Mouse (Mus musculus) neural tube, embryonic 12.5 days (tissue): ENCODE data around the gene Pdx1. TPM values are rescaled to one million over a fixed set of nuclear protein-coding genes. Genes with fewer than 3 reads are reported as not detected.

Source experiments
- ATAC-seq: fragments of 200-750 bp; cut with Nextera tagmentation; 2 replicates; pipeline ENCODE4 v1.8.0; 2017; ENCODE audit warnings: low read depth, mild to moderate bottlenecking, moderate TSS enrichment, moderate library complexity; ENCODE audit not compliant: low FRiP score
- H3K27ac ChIP-seq: fragments of 300-500 bp; sonication (generic); 2 replicates; pipeline ENCODE4 v1.5.1; 2016
- H3K27me3 ChIP-seq: fragments of 300-500 bp; sonication (generic); replicated peaks from 2 replicates; pipeline ENCODE4 v1.6.1; 2016; ENCODE audit warnings: mild to moderate bottlenecking
- H3K36me3 ChIP-seq: fragments of 300-500 bp; sonication (generic); 2 replicates; pipeline ENCODE4 v1.6.1; 2016; ENCODE audit warnings: mild to moderate bottlenecking
- H3K4me1 ChIP-seq: fragments of 300-500 bp; sonication (generic); 2 replicates; pipeline ENCODE4 v1.6.1; 2016
- H3K4me2 ChIP-seq: fragments of 300-500 bp; sonication (generic); replicated peaks from 2 replicates; pipeline ENCODE4 v1.6.1; 2016; ENCODE audit warnings: mild to moderate bottlenecking
- H3K4me3 ChIP-seq: fragments of 300-500 bp; sonication (generic); 2 replicates; pipeline ENCODE4 v1.5.1; 2016
- H3K9ac ChIP-seq: fragments of 300-500 bp; sonication (generic); 2 replicates; pipeline ENCODE4 v1.6.1; 2016; ENCODE audit warnings: mild to moderate bottlenecking
- H3K9me3 ChIP-seq: fragments of 300-500 bp; sonication (generic); 2 replicates; pipeline ENCODE4 v1.6.1; 2016; ENCODE audit warnings: mild to moderate bottlenecking
- WGBS: fragments of 180-500 bp; shearing (Covaris S2); methylation state at CpG from one replicate; pipeline ENCODE4 v1.1.7; 2016; 5-methylcytosine and 5-hydroxymethylcytosine counted together
- polyA plus RNA-seq: library from polyadenylated mRNA; unstranded; fragments of >200 nt; fragmentation: Nextera tagmentation; extraction: Ambion mirVana; gene quantifications from 2 replicates; pipeline ENCODE4 v1.2.1, GENCODE M21; 2016

The Pdx1 gene
- polyA plus RNA-seq, 1 experiment from 2014 or later, result not detected

DNA sequence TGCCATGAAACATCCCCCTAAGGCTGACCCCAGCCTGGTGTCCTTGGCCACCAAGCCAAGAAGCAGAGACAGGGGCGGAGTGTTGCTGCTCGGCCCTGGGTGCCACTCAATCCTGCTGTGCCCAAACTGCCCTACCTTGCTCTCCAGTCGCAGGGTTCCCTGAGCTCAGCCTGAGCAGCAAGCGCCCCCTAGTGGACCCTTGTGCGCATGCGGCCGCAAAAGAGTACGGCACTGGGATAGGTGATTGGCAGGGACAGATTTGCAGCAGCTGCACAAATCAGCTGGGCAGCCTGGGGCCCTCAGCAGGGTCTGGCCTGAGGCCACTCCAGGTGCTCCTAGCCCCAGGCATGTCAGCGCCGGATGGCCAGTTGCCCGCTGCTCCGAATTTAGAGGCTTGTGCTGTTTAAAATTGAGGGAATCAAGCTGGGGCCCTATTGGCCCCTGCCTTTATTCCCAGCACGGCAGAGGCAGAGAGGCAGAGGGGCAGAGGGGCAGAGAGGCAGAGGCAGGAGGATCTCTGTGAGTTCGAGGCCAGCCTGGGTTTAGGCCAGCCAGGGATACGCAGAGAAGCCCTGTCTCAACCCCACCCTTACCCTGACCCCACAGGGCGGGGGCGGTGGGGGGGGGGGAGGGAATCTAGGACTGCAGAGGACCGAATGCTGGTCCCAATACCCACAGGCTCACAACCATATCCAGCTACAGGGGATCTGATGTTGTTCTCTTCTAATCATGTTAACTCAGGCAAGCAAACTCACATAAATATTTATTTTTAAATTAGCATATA lies 23.6 kb downstream of the Pdx1 start:
- Histone ChIP-seq H3K4me2 (no peak overlapping the region), H3K4me3 (no peak overlapping the region), H3K27ac (no peak overlapping the region), H3K36me3 (no peaks in the 10 kb centered on the region), H3K9ac (no peak overlapping the region), H3K9me3 (no peaks in the 10 kb centered on the region), H3K27me3 (peaks cover 47% of the 10 kb centered on the region), H3K4me1 (no peaks in the 10 kb centered on the region)
- peak; percentile 85 for ATAC-seq
- WGBS, result 21% methylated on average over 18 of the region's 18 CpGs

DNA sequence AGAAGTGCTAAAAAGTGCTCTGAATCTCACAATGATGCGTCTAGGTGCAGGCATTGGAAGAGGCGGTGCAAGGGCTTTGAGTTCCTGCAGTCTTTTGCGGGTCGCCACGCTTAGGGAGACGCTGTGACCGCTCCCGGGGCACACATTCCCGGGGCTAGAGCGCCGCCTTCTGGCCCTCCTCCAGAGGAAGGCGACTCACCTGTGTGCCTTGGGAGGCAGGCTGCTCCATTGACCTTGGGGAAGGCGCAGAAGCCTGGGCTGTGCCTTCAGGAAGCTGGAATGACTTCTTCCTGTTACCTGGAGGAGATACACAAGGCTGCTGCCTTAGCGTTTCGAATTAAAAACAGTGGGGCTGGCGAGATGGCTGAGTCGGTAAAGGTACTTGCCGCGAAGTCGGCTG lies 24.4 kb downstream of the Pdx1 start:
- no peak overlapping the region for H3K4me3 ChIP-seq
- no peaks in the 10 kb centered on the region for H3K36me3 ChIP-seq
- no peak overlapping the region for H3K9ac ChIP-seq
- no peak overlapping the region for H3K27ac ChIP-seq
- no peak overlapping the region for H3K4me2 ChIP-seq
- H3K9me3 ChIP-seq, result no peaks in the 10 kb centered on the region
- peaks cover 54% of the 10 kb centered on the region for H3K27me3 ChIP-seq
- 0 out of 2 replicates have a peak, but pooled peaks cover 1% of the 10 kb centered on the region for H3K4me1 ChIP-seq
- WGBS, result 20% methylated on average over 20 of the region's 20 CpGs
- ATAC-seq, result no peak

DNA sequence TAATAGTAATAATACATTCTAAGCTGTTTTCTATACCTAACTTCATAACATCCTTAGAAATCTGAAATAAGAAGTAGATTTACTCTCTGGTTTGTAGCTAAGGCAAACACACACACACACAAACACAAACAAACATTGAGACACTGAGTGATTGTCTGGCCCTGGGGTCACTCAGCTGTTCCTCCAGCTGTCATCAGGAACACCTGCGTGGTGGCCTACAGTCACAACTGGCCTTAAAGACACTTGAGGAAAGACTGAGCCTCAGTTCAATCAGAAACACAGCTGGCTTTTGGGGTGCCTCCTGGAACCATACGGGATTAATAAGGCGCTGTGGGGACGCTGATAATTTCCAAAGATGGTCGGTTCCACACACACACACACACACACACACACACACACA lies 27.5 kb downstream of the Pdx1 start:
- no peak overlapping the region for H3K4me3 ChIP-seq

DNA sequence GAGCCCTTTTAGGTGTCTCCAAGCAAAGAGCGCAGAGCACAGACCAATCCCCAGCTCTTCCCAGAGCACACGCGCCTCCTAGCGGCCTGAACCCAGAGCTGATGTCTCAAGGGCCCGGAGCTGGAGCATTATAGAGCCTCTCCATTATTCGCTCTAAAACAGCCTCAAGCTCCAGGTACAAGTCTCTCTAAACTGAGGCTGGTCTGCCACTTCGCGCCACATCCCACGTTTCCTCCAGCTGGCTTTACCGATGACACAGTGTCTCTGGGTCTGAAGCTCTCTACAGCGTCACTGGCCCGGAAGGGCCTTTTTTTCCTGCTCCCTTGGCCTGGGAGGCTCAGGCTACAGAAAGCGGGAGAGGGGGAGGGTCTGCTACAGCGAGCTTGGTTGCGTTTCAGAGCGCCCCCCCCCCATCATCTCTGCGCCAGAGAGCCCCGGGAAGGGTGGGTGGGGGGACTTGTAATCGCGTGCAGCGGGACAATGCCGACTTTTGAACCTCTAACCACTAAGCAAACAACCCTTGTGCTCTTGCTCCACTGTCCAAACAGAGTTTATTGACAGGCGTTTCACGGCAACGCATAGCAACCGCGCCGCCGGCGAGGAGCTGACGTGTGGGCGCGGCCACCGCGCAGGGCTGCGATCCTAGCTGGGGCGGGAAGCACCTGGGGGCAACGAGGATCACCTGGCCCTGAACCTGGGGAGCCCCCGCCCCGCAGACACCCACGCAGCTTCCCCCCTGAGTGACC lies 29.7 kb downstream of the Pdx1 start:
- H3K4me3 ChIP-seq, result peak overlapping the region; percentile 16; the same call in 1 of the 2 replicates
- H3K9me3 ChIP-seq, result no peaks in the 10 kb centered on the region
- H3K27ac ChIP-seq, result no peak overlapping the region
- 1% methylated on average over 40 of the region's 41 CpGs for WGBS
- H3K36me3 ChIP-seq, result no peaks in the 10 kb centered on the region
- peak; percentile 64 for ATAC-seq
- H3K4me2 ChIP-seq, result peak overlapping the region; percentile 53
- H3K9ac ChIP-seq, result no peak overlapping the region
- H3K27me3 ChIP-seq, result peaks cover 90% of the 10 kb centered on the region
- H3K4me1 ChIP-seq, result peaks cover 15% of the 10 kb centered on the region; the same call in 1 of the 2 replicates

More for the DNA sequence above, 27.5 kb downstream of the Pdx1 start:
- no peak overlapping the region for H3K9ac ChIP-seq
- WGBS, result 70% methylated on average over 5 of the region's 5 CpGs
- H3K4me2 ChIP-seq, result no peak overlapping the region
- peaks cover 10% of the 10 kb centered on the region; the same call in 1 of the 2 replicates for H3K4me1 ChIP-seq
- ATAC-seq, result no peak
- H3K9me3 ChIP-seq, result no peaks in the 10 kb centered on the region
- no peak overlapping the region for H3K27ac ChIP-seq
- H3K27me3 ChIP-seq, result peaks cover 85% of the 10 kb centered on the region
- H3K36me3 ChIP-seq, result no peaks in the 10 kb centered on the region

DNA sequence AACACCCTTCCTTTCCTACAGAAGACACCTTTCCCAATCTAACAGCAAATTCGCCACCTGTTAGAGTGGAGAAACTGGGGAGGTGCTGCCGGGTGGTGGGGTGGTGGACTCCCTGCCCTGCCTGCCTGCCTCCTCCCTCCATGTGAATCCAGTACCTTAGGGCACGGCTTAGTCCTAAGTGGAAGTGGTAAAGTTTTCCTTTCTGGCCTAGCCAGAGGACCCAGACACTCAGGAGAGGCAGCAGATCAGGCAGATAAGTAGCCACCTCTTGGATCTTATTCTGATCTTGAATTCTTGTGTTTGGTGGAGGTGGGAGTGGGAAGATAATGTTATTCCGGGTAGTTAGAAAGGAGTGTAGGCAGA lies 30.2 kb downstream of the Pdx1 start:
- H3K4me2 ChIP-seq, result peak overlapping the region; percentile 53
- peaks cover 90% of the 10 kb centered on the region for H3K27me3 ChIP-seq
- H3K4me1 ChIP-seq, result peaks cover 21% of the 10 kb centered on the region; the same call in 1 of the 2 replicates
- no peaks in the 10 kb centered on the region for H3K36me3 ChIP-seq
- no peak overlapping the region for H3K27ac ChIP-seq
- H3K4me3 ChIP-seq, result peak overlapping the region; percentile 16; the same call in 1 of the 2 replicates
- no peak overlapping the region for H3K9ac ChIP-seq
- WGBS, result 6% methylated on average over 4 of the region's 4 CpGs
- ATAC-seq, result no peak
- H3K9me3 ChIP-seq, result no peaks in the 10 kb centered on the region

DNA sequence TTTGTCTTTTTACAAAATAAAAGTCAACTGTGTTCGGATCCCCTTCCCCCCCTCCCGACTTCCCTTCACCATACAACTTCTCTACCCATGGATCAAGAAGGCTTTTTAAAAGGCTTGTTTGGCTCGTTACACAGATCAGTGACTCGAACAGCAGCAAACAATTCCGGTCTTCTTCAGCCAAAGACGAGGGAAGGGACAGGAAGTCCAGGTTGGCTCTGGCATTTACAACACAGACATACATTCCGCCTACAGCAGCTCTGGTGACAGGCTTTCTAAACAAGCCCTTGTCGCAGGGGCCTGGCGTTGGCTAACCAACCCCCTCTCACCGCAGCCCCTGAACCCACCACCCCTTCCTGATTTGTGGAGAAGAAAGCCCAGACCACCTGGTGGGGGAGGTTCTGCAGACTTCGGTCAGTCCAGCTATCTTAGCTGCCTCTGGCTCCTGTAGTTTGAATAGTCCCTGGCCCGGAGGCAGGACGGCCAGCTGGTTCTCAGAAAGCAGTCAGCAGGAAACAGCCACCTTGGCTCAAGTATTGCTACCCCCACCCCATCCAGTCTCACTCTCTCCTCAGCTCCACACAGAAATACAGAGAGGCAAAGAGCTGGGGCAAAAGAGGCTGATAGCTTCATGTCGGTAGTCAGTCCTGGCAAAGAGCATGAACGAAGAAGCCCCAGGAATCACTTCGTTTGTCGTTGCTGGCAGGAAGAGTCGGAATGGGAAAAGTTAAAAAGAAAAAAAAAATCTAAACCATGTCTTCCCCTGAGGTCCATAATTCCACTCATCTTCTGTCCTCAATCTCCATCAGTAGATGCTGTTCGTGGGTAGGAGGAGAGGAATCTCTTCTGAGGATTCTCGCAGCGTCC lies 31.4 kb downstream of the Pdx1 start:
- 5% methylated on average over 21 of the region's 21 CpGs for WGBS

DNA sequence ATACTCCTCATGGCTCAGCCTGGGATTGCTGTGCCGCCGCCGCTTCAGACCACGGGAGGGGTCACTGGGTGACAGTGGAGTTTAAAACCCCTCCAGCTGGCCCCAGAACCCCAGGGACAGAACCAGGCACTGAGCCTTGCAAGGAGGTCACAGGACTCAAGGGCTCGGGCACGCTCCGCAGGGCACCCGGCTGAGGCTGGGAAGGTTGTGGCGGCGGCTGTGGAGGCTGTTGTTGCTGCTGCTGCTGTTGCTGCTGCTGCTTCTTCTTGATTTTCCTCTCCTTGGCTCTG lies 32.0 kb downstream of the Pdx1 start:
- ATAC-seq, result no peak
- Histone ChIP-seq H3K4me2 (no peak overlapping the region), H3K9me3 (no peaks in the 10 kb centered on the region), H3K4me1 (peaks cover 32% of the 10 kb centered on the region), H3K36me3 (no peaks in the 10 kb centered on the region), H3K27me3 (peaks cover 97% of the 10 kb centered on the region), H3K27ac (no peak overlapping the region), H3K9ac (no peak overlapping the region), H3K4me3 (no peak overlapping the region)
- 5% methylated on average over 10 of the region's 10 CpGs for WGBS

More for the DNA sequence above, 31.4 kb downstream of the Pdx1 start:
- H3K9ac ChIP-seq, result no peak overlapping the region
- no peaks in the 10 kb centered on the region for H3K9me3 ChIP-seq
- H3K27me3 ChIP-seq, result peaks cover 93% of the 10 kb centered on the region
- H3K4me2 ChIP-seq, result no peak overlapping the region
- H3K36me3 ChIP-seq, result no peaks in the 10 kb centered on the region
- H3K4me3 ChIP-seq, result no peak overlapping the region
- no peak for ATAC-seq
- H3K27ac ChIP-seq, result no peak overlapping the region
- peaks cover 26% of the 10 kb centered on the region; the same call in 1 of the 2 replicates for H3K4me1 ChIP-seq

DNA sequence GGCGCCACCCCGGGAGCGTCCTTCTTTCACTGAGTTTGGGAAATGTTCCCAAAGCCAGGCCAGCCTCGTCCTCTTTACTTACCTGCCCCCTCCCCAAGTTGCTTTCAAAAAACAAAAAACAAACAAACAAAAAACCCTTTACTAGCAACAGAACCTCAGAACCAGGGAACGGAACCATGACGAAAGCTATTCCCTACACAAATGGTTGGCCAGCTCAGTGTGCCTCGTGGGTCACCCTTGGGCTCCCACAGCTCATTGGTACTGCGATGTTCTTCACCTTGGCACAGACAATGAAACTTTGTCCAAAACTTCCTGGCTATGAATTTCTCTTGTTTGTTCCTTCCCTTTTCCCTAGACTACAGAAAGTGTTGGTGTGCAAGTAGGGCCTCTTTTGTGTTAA lies 32.4 kb downstream of the Pdx1 start:
- H3K27ac ChIP-seq, result no peak overlapping the region
- H3K4me1 ChIP-seq, result peaks cover 34% of the 10 kb centered on the region

DNA sequence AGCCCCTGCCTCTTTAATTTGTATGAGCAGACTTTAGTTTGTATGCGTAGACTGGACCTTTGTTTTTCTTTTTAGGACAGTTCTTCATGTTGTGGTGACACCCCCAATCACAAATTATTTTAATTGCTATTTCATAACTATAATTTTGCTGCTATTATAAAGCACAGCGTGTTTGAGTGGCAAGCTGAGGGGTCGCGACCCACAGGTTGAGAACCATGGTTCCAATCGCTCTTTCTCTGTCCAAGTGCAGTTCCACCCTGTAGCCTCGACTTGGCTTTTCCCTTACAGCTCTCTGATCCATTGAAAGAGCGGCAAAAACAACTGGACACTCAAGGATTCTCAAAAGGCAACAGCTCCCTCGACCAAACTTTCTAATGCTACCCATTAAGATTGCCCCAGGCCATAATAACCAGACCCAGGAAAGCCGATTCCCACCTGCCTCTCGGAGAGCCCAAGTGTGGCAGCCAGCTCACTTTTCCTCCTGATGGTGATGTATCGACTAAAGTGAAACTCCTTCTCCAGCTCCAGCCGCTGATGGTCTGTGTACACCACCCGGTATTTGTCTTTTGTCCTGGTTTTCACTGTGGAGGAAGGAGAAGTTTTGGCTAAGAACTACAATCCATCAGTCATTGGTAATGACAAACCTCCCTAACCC lies 33.1 kb downstream of the Pdx1 start:
- Histone ChIP-seq H3K36me3 (no peaks in the 10 kb centered on the region), H3K27ac (no peak overlapping the region), H3K4me3 (no peak overlapping the region), H3K27me3 (peaks cover 98% of the 10 kb centered on the region), H3K4me1 (peaks cover 34% of the 10 kb centered on the region), H3K9me3 (no peaks in the 10 kb centered on the region), H3K4me2 (no peak overlapping the region), H3K9ac (no peak overlapping the region)
- 5% methylated on average over 13 of the region's 13 CpGs for WGBS
- no peak for ATAC-seq

More for the DNA sequence above, 32.4 kb downstream of the Pdx1 start:
- Histone ChIP-seq H3K9ac (no peak overlapping the region), H3K27me3 (peaks cover 98% of the 10 kb centered on the region), H3K36me3 (no peaks in the 10 kb centered on the region), H3K4me3 (no peak overlapping the region), H3K9me3 (no peaks in the 10 kb centered on the region), H3K4me2 (no peak overlapping the region)
- 13% methylated on average over 8 of the region's 8 CpGs for WGBS
- ATAC-seq, result no peak

DNA sequence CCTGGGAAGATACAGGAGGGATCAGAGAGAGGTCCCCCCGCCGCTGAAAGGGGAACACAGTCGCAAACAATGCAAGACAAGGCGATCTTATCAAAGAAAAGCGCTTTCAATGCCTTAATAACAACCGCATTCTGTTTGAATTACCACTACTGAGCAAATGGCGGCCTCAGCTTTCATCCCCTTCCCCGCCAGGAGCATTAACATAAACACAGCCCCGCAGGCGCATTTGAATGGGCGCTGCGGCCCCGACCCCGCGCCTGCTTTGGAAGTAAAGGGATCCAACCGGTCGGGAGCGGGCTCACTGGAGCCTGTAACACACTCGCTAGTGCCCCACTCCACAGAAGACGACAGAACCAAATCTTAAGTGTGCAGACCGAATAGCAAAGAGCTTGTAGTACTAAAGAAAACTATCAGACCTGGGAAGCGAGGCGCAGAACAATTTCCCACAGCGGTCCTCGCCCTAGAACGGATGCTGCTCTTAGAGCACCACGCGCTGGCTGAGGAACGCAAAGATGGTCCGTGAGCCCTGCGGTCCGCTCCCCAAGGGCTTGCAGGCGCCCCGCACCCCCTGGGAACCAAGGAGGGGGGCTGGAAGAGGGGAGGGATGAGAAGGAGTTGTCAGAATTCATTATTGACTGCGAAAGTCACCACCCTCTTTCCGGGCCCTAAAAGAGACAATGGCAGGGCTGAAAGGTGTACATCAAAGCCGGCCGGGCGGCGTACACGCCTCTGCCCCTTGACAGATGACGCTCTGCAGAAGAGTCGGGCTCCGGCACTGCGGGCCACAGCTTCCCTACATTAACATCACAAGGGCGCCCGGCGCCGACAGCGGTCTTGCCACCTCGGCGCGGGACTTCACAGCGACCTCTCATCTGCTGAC lies 34.8 kb downstream of the Pdx1 start:
- Histone ChIP-seq H3K4me3 (no peak overlapping the region; the same call in 1 of the 2 replicates), H3K9me3 (no peaks in the 10 kb centered on the region), H3K27ac (no peak overlapping the region), H3K27me3 (peaks cover 99% of the 10 kb centered on the region), H3K4me2 (0 out of 2 replicates have a peak overlapping the region, but pooled peaks have one; percentile 13), H3K36me3 (no peaks in the 10 kb centered on the region), H3K4me1 (peaks cover 29% of the 10 kb centered on the region), H3K9ac (no peak overlapping the region)
- whole genome bisulfite sequencing, result under 1% methylated on average over 54 of the region's 54 CpGs
- ATAC-seq, result no peak

DNA sequence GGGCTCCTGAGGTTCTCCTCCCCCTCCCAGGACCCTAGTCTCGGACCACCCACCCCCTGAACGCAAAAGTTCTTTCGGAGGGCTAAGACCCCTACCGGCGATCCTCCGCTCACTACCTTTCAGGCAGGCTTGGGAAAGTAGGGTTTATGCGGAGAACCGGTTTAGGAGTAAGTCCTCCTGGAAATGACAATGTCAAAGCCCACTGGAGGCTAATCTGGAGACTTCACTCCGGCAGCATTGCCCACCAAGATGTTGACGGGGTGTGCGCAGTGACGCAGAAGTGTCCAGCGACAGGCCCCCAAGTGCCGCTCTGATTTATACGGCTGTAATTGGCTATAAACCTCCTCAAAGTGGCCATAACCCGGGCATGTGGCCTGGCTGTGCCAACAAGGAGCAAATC lies 35.4 kb downstream of the Pdx1 start:
- peaks cover 99% of the 10 kb centered on the region for H3K27me3 ChIP-seq
- no peaks in the 10 kb centered on the region for H3K36me3 ChIP-seq
- H3K27ac ChIP-seq, result no peak overlapping the region
- no peak for ATAC-seq
- no peak overlapping the region for H3K9ac ChIP-seq
- WGBS, result 0% methylated on average over 16 of the region's 16 CpGs
- 0 out of 2 replicates have a peak overlapping the region, but pooled peaks have one; percentile 13 for H3K4me2 ChIP-seq
- no peaks in the 10 kb centered on the region for H3K9me3 ChIP-seq
- H3K4me3 ChIP-seq, result no peak overlapping the region
- peaks cover 24% of the 10 kb centered on the region for H3K4me1 ChIP-seq
